Mouse (Mus musculus) gastrocnemius, postnatal 25 days (tissue): ENCODE results near the gene Cyp2j13. TPM values are rescaled to one million over a fixed set of nuclear protein-coding genes. Genes with fewer than 3 reads are reported as not detected.
A peak's percentile ranks its signal among the peaks of the same experiment; 100 is the strongest.
"Not testable (repeated sequence)": the region's sequence is repeated elsewhere in the genome, so short reads cannot be mapped to it uniquely, and the experiment has no call there.

ENCODE experiments used
- DNase-seq: peaks from one replicate; pipeline ENCODE4 v3.0.0; 2022
- long read RNA-seq, 2 experiments: library from polyadenylated mRNA; stranded (forward); transcript quantifications; one replicate each; pipeline ENCODE4 v2.0.0; 2021
- total RNA-seq, 2 experiments: library from RNA; stranded (reverse); gene quantifications; 1 replicate in 1 of 2; 2 replicates in 1 of 2; pipeline ENCODE4 v1.2.3; 2021

Cyp2j13 gene
- not detected for total RNA-seq
- long read RNA-seq, experiment 1: 0 reads
- long read RNA-seq, experiment 2: 0 reads

DNA sequence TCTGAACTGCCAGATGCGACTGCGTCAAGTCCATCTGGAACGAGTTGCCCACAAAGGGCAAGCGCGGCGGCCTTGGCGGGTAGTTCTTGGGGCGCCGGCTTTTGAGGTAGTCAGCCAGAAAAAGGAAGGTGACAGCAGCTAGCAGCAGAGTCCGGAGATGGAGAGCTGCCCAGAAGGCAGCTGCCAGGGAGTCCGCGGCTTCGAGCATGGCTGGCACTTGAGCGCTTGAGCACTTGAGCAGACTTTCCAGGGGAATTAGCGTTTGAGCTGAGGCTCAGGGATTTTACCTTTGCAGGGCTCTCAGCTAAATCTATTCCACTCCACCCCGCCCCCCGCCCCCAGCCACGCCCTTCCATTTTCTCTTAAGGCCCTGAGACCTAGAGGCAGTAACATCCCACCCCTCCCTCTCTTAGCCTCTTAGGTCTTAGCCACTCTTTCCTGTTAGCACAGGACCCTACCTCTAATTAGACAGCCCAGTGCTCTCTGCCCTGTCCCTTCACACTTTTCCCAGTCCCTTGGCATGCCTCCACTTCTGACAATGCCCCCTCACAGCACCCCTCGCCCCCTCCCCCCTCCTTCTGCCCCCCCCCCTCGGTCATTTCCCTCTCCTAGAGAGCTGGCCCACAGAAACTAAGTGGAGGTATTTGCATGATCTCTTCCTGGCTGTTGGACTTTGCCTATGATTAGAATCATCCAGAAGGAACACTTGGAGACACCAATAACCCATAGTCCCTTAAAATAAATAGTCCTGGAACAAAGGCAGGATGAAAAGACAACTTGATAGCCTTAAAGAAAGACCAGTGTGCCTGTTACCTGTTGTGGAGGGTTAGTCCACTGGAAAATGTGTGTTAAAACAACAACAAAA lies at the start of gene Cyp2j13:
Cyp2j13 (minus strand) TSS at position 286 of the 865 bp plus-strand sequence.
- peak; percentile 17 for DNase-seq

DNA sequence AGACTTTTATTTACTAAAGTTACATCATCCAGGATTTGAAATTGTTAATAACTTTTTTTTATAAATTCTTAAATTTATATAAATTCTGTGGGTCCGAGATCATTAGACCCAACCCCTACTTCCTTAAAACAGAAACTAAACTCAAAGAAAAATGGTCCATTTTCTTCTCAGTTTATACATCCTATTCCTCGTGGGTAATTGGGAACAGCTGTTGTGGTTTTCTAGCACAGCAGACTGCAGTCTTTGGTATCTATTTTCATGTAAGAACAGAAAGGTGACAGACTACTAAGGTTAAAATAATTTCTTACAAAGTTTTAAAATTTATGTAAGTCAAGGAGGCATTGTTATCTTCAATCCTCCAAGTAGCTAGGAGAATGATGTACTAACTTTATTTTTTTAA lies 19.5 kb upstream of the Cyp2j13 start:
- no peak for DNase-seq

DNA sequence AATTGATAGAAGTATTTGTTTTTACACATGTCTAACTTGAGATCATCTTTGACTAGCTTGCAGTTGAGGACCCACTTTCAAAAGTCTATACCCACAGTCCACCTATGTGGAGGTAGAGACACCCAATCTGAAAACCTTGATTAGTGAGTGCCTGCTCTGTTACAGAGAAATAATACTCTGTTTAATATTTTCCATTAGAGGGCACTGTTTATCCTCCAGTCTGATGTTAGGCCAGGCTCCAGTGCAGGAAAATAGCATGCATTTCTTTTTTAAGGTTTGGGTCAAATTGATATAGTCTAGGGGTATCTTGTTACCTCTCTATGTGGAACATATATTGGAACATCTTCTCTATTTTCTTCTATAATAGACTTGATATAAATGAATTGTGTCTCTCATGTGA lies 14.5 kb upstream of the Cyp2j13 start:
- no peak for DNase-seq

DNA sequence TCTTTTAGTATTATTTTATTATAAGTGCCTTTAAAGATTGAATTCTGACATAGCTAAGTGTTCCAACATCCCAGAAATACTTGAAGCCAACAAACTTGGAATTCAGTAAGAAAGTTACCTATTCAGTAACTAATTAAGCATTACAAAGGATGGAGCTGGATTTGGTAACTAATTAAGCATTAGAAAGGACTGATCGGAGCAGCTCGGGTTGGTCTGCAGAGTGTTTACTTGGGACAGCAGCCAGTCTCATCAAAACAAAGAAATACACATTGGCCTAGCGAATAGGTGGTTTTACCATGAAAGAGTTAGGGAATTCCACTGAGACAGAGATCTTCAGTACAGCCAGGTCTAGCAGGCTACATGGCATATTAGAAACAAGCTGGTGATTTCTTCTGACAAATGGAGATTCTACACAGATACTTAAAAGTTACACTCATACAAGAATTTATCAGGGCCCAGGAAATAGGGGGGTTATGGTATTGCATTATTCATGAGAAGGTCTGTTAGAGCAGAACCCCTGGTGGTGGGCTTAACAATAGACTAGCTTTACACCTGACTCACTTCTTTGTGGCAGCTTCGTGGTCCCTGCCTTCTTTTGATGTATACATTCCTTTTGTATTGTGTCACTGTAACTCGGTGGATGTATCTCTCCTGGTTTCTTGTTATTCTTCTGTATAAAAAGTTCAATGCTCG lies 12.2 kb upstream of the Cyp2j13 start:
- not testable (repeated sequence) for DNase-seq

DNA sequence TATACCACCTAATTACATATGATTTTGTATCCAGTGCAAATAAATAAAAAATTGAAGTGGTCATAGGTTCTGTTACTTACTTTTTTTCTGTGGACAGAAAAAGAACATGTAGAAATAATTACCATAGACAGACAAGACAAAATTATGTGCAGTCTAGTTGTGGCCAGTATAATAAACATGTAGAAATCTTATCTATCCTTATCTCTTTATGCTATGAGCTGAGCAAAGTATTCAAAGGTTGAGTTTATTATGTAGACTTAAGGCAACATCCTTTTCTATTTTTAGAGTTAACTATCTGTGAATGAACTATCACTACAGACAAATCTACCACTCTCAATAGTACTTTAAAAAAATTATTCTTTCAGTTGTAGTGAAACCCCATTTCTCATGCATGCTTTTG lies 962 bp upstream of the Cyp2j13 start:
- DNase-seq: no peak

DNA sequence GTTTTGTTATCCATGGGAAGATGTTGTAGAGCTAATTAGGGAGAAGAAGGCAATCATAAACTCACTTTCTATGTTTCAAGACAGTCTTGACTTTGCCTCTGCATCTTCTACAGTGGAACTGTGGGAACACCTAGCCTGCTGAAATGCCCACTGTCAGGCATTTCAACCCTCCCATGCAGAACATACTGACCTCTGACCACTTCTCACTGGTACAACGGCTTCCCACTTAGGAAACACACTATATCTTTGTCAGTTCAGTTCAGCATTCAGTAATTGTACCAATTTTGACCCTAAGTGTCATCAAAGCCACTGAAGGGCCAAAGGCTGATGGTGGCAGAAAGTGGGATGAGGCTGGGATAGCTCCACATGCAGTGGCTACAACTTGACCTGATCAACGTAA lies 15.3 kb downstream of the Cyp2j13 start:
- DNase-seq: no peak

DNA sequence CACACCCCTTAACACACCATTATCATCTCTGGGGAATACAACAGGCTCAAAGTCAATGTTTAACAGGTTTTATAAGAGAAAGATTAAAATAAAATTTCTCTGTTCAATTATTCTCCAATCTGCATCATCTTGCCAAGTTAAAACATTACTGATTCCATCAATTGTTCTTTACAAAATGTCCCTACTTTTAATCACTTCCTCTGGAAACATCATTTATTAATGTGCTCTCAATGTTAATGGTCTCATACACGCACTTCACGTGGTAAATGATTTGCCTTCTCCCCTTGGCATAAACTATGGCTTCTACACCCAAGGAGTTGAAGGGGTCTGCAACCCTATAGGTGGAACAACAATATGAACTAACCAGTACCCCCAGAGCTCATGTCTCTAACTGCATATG lies 17.2 kb downstream of the Cyp2j13 start:
- DNase-seq: no peak

DNA sequence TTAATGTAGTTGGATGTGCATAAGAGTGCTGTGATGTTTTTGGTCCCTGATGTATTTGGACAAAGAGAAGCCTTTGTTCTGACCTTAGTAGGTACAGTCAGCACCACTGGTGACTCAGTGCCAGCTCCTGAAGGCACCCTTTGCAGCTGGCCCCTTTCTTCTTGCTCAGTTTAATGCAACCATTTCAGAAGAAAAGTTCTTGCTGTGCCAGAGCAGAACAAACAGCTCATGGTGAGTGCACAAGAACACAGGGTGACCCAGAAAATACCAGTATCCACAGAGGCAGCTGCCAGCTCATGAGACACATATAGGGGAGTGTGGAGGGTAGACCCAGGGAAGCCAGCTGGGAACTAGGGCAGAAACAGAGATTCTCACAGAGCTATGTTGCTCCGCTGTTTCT lies 48.9 kb downstream of the Cyp2j13 start:
- no peak for DNase-seq

DNA sequence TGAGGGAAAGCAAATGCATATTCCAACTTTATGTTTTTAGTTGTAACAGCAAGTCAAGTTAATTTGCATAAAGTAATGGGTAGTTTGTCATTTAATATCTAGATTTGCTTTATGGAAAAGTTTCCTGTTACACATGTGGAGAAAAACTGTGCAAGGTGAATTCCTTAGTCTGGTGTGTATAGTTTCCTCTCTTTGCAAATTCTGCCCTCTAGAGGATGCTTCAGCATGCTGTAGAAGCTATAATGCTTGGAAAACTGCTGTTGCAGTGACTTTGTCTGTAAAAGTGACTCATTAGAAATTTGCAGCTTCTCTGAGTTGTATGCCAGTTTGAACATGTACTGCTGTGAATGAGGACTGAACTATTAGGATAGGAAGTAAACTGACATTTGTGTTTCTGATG lies 54.5 kb downstream of the Cyp2j13 start:
- no peak for DNase-seq

DNA sequence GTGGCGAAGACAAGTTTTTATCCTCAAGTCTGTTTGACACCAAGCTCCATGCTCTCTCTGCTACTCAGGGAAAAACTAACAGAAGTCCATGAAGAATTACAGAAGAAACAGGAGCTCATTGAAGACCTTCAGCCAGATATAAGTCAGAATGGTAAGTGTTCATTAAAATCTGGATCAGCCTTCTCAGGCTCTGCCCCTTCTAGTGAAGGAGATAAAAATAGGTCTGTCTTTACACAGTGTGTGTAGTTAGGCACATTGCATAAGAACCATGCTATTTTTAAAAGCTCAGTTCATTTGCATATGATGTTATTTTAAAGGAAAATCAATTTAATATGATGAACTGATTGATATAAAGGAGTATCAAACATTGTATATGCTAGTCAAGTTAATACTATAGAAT lies 60.5 kb downstream of the Cyp2j13 start:
- no peak for DNase-seq

DNA sequence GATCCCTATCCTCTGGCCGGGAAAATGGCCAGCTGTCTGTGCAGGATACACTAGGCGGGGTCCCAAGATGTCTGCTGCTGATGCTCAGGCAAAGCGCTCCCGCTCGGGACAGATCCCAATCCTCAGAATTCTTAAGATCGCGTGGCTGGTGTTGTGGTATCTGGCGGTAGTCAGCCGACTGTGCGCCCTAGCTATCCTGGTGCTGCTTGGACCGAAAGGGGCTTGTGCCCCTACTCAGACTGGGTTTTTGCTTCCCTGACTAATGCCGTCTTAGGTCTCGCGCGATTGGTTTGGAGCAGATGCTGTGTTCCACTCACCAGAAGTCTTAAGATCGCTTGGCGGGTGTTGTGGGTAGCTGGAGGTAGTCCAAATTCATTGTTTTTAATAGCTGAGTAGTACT lies 95.1 kb downstream of the Cyp2j13 start:
- not testable (repeated sequence) for DNase-seq

Other genes with a start within 250 kb of the Cyp2j13 start
- 1 to 10 TPM; 6.5 to 8.6 TPM for gene Hook1, start 110.3 kb downstream of the Cyp2j13 start, total RNA-seq
- not detected for gene Cyp2j12, start 63.6 kb upstream of the Cyp2j13 start, total RNA-seq
- not detected for gene Cyp2j7, start 159.1 kb upstream of the Cyp2j13 start, total RNA-seq